Mouse (Mus musculus) megakaryocyte, embryonic 14.5 days (primary cell): ENCODE measurements around the gene Btbd11.

Source experiments
- FLI1 ChIP-seq: IDR thresholded peaks from 2 replicates; pipeline ENCODE4 v1.6.1; 2012; ENCODE audit warnings: low read length, inconsistent platforms, mixed read lengths
- GATA1 ChIP-seq: IDR thresholded peaks from 3 replicates; pipeline ENCODE4 v1.6.1; 2012; ENCODE audit warnings: mixed read lengths, low read length, inconsistent platforms, borderline replicate concordance

DNA sequence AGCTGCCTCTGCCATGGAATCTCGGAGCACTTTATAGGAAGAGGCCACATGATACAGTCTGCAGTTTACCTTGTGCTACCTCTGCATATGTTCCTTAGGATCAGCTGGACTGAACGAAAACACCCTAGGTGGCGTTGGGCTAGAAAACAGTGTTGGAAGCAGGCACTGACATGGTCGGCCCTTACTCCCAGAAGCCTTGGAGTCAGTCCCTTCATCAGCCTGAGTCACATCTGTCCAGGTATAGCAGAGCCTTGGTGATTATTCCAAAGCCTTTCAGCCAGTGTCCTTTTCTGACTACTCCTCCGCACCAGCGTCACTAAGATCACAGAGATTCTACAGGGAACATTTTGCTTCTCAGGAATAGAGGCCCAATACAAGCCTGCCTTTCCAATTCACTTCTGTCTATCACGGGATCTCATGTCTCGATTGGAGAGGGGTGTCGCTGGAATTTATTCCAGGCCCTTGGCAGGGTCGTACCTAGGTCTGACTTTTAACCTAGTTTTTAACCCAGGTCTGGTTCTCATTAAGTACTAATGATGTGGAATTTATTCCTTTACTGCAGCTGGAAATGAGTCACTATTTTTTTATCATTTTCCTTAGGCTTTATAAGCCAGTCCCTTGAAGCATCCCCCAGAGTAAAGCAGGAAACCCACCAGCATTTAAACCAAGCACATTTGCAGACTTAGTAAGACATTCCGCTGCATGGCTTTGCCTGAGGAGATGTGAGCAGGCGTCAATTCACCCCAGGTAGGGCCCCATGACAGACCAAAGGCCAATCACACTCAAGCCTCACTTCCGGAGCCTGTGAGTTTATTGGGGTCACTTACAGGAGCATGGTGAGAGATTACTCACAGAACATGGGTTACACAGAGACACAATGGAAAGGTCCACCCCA, 192.2 kb downstream of the Btbd11 start:
- TF ChIP-seq GATA1 (no peak), FLI1 (no peak)
